Comparison of ENCODE assay signal across 1 mouse cellular context in the genomic region with DNA sequence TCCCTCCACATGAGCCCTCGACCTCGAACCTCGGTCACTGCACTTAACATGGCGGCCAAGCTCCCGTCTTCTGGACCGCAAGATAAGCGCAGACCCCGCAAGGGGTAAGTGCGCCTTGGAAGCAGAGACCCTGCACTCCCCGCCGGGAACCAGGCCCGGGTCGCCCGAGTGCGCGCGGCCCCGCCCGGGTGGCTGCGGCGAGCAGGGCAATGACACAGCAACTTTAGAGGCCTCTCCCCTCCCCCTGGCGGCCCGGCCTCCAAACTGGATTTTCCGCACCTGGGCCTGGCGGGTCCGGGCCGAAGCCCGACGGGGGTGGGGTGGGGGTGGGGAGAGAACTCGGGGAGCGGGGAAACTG.
A peak's percentile ranks its signal among the peaks of the same experiment; 100 is the strongest.
TF ChIP-seq lines count a peak whose summit lies in the region.

No protein-coding gene starts in this region.

TF ChIP-seq in MEL, 35 proteins besides CTCF, POLR2A, EP300 and RAD21:
- TF ChIP-seq TCF12 (IDR thresholded peaks at IDR 0.05; ENCODE audit: low read depth, low read length) (peak; percentile 56; the same call in 1 of the 2 replicates), ETS1 (IDR thresholded peaks at IDR 0.05; ENCODE audit: low read depth, low read length) (peak; percentile 64), SIN3A (IDR thresholded peaks at IDR 0.05; ENCODE audit: low read length) (peak; percentile 43), GABPA (IDR thresholded peaks at IDR 0.05; ENCODE audit: low read depth, low read length) (peak; percentile 90), UBTF (IDR thresholded peaks at IDR 0.05; ENCODE audit: borderline replicate concordance, insufficient read depth, low read depth, low read length) (0 out of 2 replicates have a peak, but pooled peaks have one; percentile 66), HCFC1 (IDR thresholded peaks at IDR 0.05; ENCODE audit: low read depth, low read length) (peak; percentile 44; the same call in 1 of the 2 replicates), TAL1 (IDR thresholded peaks at IDR 0.05; ENCODE audit: low read length) (peak; percentile 10; the same call in 1 of the 2 replicates), NELFE (IDR thresholded peaks at IDR 0.05; ENCODE audit: low read depth, low read length) (peak; percentile 23; the same call in 1 of the 2 replicates), RCOR1 (IDR thresholded peaks at IDR 0.05; ENCODE audit: low read depth, low read length) (0 out of 2 replicates have a peak, but pooled peaks have one; percentile 9), MYB (IDR thresholded peaks at IDR 0.05; ENCODE audit: low read depth, low read length) (no peak), MAZ (IDR thresholded peaks at IDR 0.05; ENCODE audit: low read depth, low read length) (0 out of 2 replicates have a peak, but pooled peaks have one; percentile 18), MXI1 (IDR thresholded peaks at IDR 0.05; ENCODE audit: low read depth, low read length) (peak; percentile 57), BHLHE40 (IDR thresholded peaks at IDR 0.05; ENCODE audit: borderline replicate concordance, low read depth, low read length) (no peak), POLR2AphosphoS2 (IDR thresholded peaks at IDR 0.05; ENCODE audit: low read length) (peak; percentile 54; the same call in 1 of the 2 replicates), ZMIZ1 (IDR thresholded peaks at IDR 0.05; ENCODE audit: low read depth, low read length) (peak; percentile 32; the same call in 1 of the 2 replicates), NRF1 (IDR thresholded peaks at IDR 0.05; ENCODE audit: insufficient read depth, low read depth, low read length, poor library complexity, severe bottlenecking) (0 out of 2 replicates have a peak, but pooled peaks have one; percentile 18), TBP (IDR thresholded peaks at IDR 0.05; ENCODE audit: low read depth, low read length) (no peak), MEF2A (IDR thresholded peaks at IDR 0.05; ENCODE audit: extremely low read depth, insufficient replicate concordance, low read depth, low read length, poor library complexity, severe bottlenecking) (no peak), SMC3 (IDR thresholded peaks at IDR 0.05; ENCODE audit: low read depth, low read length) (peak; percentile 6; the same call in 1 of the 2 replicates)
